Mouse (Mus musculus): ENCODE measurements around the gene Tube1. TPM values are rescaled to one million over a fixed set of nuclear protein-coding genes. Genes with fewer than 3 reads are reported as not detected.
"Not testable (repeated sequence)": the region's sequence is repeated elsewhere in the genome, so short reads cannot be mapped to it uniquely, and the experiment has no call there.

Tube1 gene
- total RNA-seq, 2 experiments from 2014 or later: 4.1 to 4.4 TPM

- peak in 1 of 2 experiments; percentile 60 for DNase-seq (ENCODE audit: low spot score in 2 of 2)
Measured at GRCm38 (mm10) chr10:39165632-39166115, 31.9 kb downstream of the Tube1 start.

- no peak for DNase-seq (ENCODE audit: low spot score in 2 of 2)
Measured at GRCm38 (mm10) chr10:39167611-39168010, 33.8 kb downstream of the Tube1 start.

DNA sequence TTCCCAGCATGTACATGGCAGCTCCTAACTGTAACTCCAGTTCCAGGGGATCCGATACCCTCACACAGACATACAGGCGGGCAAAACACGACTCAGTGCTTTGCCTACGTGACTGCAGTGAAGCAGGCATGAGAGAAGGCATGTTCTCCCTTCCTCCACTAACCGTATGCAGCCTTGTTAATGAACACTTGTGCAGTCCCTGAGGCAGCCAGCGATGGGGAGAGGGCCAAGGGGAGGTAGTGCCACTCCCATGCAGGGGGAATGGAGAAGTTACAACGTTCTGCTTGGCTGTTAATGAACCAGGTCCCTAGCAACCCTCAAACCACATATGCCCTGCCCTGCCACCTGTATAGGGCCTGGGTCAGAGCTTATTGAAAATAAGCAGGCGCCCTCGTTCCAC is 35.9 kb downstream of the Tube1 start:
- no peak for DNase-seq (ENCODE audit: low spot score in 2 of 2)

DNA sequence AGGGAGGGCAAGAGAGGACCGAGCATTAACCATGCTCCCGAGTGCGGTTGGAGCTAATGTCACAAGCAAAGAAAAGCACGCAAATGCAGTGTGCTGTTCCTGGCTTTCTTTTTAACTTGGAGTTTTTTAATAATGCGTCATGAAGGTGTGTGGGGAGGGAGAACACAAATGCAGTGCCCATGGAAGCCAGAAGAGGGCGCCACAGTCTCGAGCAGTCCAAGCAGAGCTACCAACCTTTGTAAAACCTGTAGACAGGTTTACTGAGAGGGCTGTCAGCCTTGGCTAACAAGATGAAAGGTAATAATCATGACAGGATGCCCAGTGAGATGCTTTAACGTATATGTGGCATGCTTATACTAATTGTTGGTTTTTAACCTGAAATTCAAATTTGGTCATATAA is 36.4 kb downstream of the Tube1 start:
- peak; percentile 37 to 48 for DNase-seq (ENCODE audit: low spot score in 2 of 2)

- no peak for DNase-seq (ENCODE audit: low spot score in 2 of 2)
Measured at GRCm38 (mm10) chr10:39170706-39171105, 36.9 kb downstream of the Tube1 start.

DNA sequence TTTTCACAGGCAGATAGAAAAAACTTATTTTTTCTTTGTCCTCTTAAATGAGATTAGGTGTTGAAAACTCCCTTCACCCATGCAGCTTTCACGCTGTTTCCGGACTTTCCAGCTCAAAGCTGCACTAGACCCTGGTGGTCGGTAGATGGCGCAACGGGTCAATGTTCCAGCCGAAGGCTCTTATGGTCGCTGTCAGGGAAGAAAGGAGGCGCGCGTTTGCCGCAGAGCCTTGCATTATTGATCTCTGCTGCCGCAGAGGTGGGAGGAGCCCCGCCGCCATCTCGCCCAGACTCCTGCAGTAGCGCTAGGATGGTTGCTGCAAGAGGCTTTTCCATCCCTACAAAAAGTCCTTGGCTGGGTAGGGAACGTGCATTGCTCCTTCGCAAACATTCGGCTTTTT is 37.4 kb downstream of the Tube1 start:
- peak; percentile 80 to 90 for DNase-seq (ENCODE audit: low spot score in 2 of 2)

DNA sequence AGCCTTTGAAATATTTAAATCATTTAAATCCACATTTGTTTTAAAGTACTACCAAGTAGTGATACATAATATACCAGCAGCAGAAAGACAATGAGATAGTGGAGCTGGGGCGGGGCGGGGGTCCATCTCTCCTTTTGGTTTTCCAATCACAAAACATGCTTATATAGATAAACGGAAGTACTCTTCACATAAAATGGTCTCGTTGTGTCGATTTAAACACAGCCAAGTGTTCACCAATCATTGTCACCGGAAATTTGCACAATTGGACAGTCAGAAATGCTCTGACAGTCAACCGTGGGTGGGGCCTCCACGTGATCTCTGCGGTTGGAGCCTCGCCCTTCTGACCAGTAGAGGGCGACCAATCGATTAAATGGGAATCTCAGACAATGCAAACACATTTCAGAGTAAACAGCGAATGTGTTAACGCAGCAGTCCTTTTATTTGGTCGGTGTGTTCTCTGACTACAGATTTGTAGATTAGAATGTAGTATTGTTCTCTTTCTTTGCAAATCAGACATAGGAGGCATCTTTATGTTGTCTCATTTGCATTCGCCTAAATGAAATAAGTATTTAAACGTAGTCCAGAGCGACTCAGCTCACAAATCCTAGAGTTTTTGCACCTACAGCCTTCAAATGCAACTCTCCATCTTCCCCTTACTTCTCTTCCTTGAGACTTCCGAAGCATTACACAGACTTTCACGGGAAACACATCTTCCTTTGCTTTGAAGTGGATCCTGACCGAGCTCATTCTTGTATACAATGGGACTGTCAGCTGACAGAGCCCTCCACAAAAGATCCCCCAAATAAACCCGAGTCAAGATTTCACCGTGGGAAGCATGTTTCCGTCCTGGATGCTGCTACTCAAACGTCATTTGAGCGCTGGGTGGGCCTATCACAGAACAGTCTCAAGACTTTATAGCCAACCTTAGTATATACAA is 38.1 kb downstream of the Tube1 start:
- DNase-seq (ENCODE audit: low spot score in 2 of 2): peak; percentile 62 to 87

GRCm38 (mm10) chr10:39172540-39172931 is 38.8 kb downstream of the Tube1 start:
- DNase-seq (ENCODE audit: low spot score in 2 of 2): no peak

- DNase-seq (ENCODE audit: low spot score in 2 of 2): peak; percentile 33 to 72
Measured at GRCm38 (mm10) chr10:39173077-39173476, 39.3 kb downstream of the Tube1 start.

DNA sequence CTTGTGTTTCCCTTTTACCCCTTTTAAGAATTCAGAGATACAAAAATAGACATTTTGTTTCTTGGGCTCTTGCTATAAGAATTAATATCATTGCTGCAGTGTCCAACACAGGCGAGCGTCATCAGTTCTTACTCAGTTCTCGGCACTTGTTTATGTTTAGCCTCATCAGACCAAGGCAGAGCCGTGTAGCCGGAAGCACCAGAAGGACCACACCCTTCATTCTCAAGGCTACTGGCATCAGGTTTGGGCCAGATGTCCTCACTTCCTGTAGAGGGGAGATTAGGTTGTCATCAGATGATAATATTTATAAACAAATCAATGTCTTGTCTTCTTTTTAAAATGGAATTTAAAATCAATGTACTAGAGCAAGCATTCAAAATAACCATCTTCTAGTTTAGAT is 43.2 kb downstream of the Tube1 start:
- no peak for DNase-seq (ENCODE audit: low spot score in 2 of 2)

DNA sequence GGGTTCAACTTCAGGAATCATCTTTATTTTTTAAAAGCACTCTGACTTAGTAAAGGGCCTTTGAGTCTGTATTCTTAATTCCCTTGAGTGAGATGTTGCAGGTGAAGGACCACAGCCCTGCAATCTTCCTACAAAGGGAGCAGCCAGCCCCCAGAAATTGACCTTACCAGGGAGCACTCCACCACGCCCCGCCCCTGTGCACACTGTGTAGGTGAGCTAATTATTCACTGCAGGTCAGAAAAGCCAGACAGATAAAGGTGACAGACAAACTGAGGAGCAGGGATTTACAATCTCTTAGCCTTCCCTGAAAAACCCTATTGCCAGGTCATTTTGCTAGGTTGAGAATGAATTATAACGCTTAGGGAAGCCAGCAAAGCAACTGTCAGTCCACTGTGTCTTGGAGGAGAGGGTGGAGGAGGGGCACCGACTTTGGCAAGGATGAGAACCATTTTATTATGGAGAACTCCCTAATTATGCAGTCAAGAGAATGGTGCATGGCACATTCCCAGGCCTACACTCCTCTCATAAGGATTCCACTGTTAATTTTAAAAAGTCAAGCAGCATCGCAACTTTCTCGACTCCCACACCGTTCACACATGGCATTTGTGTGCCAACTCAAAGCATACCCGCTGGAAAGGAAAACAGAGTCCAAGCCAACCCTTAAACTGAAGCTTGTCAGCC is 51.2 kb downstream of the Tube1 start:
- DNase-seq (ENCODE audit: low spot score in 2 of 2): no peak

GRCm38 (mm10) chr10:39185545-39185906 is 51.8 kb downstream of the Tube1 start:
- no peak for DNase-seq (ENCODE audit: low spot score in 2 of 2)

DNA sequence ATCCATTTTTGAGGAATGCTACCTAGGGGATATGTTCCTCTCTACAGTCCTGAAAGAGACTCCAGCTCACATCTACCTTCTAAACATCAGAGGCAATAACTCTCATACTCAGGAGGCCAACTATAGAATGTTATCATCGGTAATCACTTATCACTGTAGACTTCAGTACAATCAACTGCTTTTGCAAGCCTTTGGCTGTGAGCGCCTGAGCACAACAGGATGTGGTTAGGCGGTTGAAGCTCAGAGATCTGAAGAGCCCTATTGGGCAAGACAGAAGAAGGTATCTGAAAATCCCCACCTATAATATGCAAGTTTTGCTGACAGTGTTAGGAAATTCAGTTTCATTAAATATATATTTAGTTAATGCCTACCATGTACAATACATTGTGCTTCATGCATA is 58.9 kb downstream of the Tube1 start:
- DNase-seq (ENCODE audit: low spot score in 2 of 2): no peak

- not testable (repeated sequence) for DNase-seq (ENCODE audit: low spot score in 2 of 2)
Measured at GRCm38 (mm10) chr10:39198216-39198615, 64.4 kb downstream of the Tube1 start.

Other genes starting within 250 kb of the Tube1 start
- 100 to 1,000 TPM; 173 to 197 TPM for gene Lama4, start 168.5 kb upstream of the Tube1 start, total RNA-seq (2021)
- gene Fam229b, start 62 bp upstream of the Tube1 start, total RNA-seq (2021): 1 to 10 TPM; 3.2 to 4.8 TPM
- gene Ccn6, start 29.8 kb downstream of the Tube1 start, total RNA-seq (2021): under 1 TPM; 0.31 to 0.32 TPM
- 10 to 100 TPM; 53.4 to 54.3 TPM for gene Fyn, start 234.9 kb downstream of the Tube1 start, total RNA-seq (2021)

Data from gastrocnemius, postnatal 4 days (tissue).